Mouse (Mus musculus): ENCODE results near the gene Gm10277.
"Not testable (repeated sequence)": the region's sequence is repeated elsewhere in the genome, so short reads cannot be mapped to it uniquely, and the experiment has no call there.

Gene Gm10277

GRCm38 (mm10) chr11:77769496-77769895 lies 18.1 kb downstream of the Gm10277 start:
- DNase-seq, result no peak

- DNase-seq, result no peak
Measured at GRCm38 (mm10) chr11:77766351-77767001, 21.1 kb downstream of the Gm10277 start.

GRCm38 (mm10) chr11:77765459-77765777 lies 22.1 kb downstream of the Gm10277 start:
- no peak for DNase-seq

DNA sequence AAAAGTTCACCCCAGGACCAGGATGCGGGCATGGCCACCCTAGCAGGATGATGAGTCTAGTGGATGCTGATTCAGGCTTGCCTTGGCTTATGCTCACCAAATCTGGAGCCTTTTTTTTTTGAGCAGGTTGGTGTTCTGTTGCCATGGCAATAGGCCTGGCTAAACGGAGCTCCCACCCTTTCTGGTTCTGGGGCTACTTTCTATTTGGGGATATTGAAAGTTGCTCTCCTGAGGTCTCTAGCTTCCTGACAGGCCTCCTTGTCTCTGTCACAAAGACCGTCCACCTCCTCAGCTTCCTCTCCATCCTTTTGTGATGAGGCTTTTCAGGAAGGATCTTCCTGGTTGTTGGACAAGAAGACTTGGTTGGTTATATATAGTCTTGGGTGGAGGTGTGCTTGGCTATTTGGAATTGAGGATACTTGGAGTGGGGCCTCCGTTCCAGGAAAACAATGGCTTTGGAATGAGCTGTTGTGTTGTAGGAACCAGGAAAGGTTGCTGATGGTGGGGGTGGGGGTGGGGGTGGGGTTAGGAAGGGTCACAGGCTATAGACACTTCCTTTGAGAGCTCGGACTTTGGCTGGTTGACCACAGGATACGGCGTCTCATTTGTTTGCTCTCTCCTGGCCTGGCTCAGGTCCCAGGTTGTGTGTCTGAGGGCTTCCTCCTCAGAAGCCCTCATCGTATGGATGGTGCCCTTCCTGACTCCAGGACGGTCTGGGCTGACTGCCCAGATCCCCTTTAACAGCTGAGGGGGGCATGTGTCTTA lies 22.7 kb downstream of the Gm10277 start:
- DNase-seq, result no peak

DNA sequence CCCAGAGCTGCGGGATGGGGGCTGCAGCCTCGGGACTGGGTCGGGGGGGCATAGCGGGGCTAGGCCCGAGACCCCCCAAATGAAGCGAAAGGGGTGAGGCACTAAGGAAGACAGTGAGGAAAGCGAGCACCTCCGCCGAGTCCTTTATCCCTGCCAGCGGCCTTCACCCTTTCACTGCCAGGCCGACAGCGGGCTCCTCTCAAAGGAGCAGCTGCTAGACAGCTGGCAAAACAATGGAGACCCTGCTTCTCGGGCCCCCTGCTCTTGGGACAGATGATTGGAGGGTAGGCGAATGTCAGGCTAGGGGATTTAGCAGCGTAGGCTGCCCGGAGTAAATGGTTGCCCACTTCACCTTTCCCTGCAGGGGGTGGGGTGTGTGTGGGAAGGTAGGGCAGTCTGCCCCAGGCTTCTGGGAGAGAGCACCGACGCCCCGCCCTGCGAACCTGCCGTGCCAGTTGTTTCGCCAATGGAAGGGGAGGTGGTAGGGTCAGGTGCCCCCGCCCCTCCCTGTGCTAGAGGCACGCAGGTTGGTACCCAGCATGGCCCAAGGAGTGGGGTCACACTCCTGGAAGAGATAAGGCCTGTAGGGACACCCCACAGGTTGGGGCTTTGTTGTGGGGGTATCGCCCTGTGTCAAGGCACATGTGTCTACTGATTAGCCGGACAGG lies 23.7 kb downstream of the Gm10277 start:
- peak; percentile 73 for DNase-seq

DNA sequence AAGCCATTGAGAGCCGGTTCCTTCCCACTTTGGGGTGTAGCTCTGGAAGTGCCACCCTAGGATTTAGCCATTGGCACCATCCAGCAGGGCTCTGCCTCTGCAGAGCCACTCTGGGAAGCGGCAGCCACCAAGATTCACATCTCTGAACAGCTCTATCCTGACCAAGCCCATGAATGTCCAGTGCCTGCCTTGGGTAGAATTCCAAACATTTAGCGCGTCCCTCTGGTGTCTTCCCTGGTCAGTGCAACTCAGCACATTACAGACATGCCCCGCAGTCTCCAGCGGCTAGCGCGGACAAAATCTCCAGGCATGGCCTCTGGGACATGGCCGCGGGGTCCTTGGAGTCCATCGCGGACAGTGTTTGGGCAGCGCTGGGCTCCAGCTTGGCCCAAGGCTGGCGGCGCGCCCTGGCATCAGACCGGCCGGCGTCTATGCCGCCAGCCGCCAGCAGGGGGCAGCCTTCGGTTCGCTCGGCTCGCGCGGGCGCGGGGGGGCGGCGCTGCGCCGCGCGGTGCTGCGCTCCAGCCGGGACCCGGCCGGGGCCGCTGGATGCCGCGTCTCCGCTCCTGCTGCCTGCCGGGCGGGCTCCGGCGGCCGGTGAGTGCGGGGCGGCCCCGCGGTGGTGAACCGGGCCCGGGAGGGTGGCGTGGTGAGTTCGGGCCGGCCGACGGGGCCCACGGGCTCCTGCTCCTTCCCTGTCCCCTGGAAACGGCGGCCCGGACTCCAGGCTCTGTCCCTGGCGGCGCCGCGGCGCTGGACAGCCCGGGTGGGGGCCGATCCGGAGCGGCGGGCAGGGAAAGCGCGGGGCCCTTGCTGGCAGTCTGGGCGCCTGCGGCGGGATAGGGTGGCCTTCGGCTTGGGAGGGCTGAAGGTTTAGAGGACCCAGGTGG lies 24.5 kb downstream of the Gm10277 start, which contains the start of gene Myo18a:
Myo18a (plus strand) TSS at position 464 of the 890 bp plus-strand sequence.
- peak; percentile 80 for DNase-seq

- no peak for DNase-seq
Measured at GRCm38 (mm10) chr11:77760031-77760430, 27.5 kb downstream of the Gm10277 start.

DNA sequence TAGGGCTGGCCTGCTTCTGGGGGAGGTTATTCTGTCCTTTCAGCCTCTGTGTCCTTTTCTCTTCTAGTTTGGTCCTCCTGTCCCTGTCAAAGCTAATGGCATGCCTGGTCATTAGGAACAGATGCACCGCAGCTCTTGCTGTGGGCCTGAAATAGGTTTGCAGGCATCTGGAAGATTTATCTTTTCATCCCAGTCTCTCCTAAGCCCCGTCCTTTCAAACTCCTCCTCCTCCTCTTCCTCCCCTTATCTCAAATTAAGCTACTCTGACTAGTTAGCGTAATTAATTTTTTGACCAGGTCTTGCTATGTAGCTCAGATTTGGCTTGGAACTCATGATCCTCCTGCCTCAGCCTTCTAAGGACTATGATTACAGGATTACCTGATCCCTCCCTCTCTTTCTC lies 34.1 kb downstream of the Gm10277 start:
- DNase-seq, result no peak

- no peak for DNase-seq
Measured at GRCm38 (mm10) chr11:77752525-77752924, 35.0 kb downstream of the Gm10277 start.

DNA sequence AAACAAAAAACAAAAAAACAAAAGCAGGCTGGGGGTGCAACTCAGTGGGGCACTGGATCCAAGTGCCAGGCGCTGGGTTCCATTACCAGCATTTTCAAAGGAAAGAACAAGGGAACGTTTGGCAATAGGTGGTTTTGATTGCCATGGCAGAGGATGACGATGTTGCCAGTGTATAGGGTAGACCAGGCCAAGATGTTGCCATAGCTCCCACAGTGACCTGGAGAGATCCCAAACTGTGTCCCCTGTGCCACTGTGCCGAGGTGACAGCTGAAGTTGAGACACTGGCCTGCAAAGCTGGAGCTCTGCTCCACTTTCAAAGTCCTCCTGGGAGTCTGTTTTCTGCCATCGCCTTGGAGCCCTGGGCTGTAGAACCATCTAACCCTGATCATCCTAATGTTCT lies 38.6 kb downstream of the Gm10277 start:
- no peak for DNase-seq

- not testable (repeated sequence) for DNase-seq
Measured at GRCm38 (mm10) chr11:77747103-77747502, 40.4 kb downstream of the Gm10277 start.

GRCm38 (mm10) chr11:77746652-77747051 lies 40.9 kb downstream of the Gm10277 start:
- no peak for DNase-seq

DNA sequence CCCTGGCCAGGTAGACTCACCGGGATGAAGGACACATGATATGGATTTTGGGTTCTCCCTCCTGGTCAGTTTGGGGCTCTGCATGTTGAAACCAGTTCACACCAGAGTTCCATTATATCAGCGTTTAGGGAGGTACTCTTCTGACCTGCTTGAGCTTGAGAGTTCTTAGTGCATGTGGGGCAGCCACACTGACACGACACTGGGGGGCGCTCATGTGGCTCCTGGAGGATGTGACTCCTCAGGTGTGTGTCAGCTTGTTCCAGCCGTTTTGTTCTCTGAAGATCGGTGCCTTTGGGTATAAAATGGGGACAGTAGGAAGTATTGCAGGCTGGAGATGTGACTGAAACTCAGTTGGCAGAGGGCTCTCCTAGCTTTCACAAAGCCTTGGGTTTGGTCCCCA lies 43.6 kb downstream of the Gm10277 start:
- peak; percentile 39 for DNase-seq

DNA sequence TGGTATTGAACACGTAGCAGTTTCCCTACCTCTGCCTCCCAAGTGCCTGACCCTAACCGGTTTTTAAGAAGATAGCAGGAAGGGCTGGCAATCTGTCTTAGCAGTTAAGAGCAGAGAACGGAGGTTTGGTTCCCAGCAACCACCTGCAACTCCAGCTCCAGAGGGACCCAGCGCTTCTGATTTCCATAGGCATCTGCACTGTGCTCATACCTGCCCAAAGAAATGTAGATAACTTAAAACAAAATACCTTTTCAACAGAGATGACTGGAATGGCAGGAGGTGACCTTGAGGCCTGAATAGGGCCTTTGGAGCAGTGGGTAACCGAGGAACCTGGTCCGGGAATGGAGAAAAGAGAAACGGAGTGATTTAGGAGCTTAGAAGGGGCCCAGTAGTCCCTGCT lies 49.0 kb downstream of the Gm10277 start:
- DNase-seq, result no peak

- DNase-seq, result peak; percentile 75
Measured at GRCm38 (mm10) chr11:77737289-77737688, 50.3 kb downstream of the Gm10277 start.

All from cerebellum, adult 11-12 months (tissue).